Mouse (Mus musculus) telencephalon, adult 2 months (tissue): ENCODE results near the gene Sdha.

Source experiments
- DNase-seq: peaks from one replicate; pipeline ENCODE4 v3.0.0-alpha.2; 2011; ENCODE audit warnings: low read depth, low spot score

Gene Sdha

DNA sequence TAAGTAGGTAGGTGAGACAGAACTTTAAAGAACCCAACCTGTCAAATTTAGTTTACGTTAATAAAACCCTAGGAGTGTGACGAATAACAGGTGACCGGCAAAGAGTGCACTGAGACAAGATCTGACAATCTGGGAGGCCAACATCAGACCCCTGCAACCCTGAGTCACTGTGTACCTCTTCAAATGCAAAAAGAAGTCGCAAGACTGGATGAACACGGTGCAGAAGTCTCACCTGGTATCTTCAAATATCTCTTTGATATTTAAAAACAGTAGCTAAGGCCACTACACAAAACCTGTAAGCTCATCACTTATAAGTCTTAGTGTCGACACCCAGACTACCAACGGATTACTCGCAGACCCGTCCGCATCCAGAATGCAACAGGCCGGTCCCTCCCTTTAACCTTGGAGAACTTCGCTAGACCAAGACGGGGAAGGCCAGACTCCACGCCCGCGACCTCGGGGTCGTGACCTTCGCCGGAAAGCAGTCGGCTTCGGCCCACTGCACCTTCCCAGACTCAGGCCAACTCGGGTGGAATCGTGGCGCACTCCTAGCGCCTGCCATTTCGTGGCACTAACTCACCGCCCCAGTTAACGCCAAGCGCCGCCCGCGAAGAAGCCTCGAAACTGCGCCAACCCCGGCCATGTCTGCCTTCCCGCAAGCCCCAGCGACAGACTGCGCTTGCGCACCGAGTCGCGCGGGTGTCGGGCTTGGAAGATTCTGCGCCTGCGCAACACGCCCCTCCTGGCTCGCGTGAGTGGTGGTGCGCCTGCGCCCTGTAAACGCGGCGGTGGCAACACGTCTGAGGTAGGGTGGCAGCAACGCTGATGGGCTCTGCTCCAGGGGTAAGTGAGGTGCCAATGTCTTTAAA lies at the start of gene Sdha, which contains the start of gene Ccdc127:
Gene Sdha, minus strand, starts transcription at position 715 of the 869 bp plus-strand sequence.
Gene Ccdc127, plus strand, starts transcription at position 744 of the 869 bp plus-strand sequence.
- peak; percentile 90 for DNase-seq

DNA sequence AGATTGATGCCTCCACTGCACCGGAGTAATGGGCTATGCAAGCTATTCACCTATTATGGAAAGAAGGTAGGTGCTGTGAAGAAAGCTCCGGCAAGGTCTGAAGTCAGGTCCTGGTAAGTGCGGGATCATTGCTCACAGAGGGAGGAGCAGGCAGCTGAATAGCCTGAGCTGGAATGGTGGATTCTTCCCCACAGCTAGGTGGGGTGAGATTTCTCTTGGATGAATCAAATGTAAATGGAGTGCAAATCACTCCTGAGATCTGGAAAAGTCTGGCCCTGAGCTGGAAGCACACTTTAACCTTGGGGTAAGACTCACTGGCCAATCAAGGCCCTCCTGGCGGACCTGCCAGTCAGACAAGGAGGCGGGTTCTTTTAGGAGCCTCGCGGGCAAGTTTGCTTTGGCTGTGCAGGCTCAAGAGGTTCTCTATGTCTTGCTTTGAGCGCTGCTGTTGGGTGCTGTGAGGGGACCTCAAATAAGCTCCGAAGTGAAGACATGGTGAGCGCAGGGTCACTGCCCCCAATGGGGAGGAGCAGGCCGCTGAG lies 49.3 kb upstream of the Sdha start, which contains the start of gene Ftl1-ps1:
Gene Ftl1-ps1, plus strand, starts transcription at position 397 of the 542 bp plus-strand sequence.
- no peak for DNase-seq

DNA sequence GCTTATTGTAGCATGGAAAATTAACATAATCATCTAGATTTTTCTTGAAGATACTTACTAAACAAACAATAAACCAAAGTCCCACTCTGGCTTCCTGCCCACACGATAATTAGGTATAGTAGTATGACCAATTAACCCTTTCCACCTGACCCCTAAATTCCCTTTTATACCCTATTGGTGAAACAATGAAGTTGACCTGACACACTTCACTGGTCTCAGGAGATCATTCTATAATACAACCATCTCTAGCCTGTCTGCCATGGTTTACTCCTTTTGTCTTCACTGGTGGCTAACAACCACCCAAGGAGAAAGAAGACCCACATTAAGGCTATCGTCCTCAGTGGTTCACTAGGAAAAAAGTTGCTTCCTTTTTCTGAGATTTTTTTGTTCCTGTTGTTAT lies 41.1 kb upstream of the Sdha start:
- no peak for DNase-seq

- DNase-seq, result peak; percentile 88
These were observed 40.4 kb upstream of the Sdha start, which contains the start of gene Zfp72 for GRCm38 (mm10) chr13:74390371-74390990. Gene Zfp72, minus strand, starts transcription at chr13:74390836.

- no peak for DNase-seq
These were observed 39.6 kb upstream of the Sdha start for GRCm38 (mm10) chr13:74389730-74390129.

DNA sequence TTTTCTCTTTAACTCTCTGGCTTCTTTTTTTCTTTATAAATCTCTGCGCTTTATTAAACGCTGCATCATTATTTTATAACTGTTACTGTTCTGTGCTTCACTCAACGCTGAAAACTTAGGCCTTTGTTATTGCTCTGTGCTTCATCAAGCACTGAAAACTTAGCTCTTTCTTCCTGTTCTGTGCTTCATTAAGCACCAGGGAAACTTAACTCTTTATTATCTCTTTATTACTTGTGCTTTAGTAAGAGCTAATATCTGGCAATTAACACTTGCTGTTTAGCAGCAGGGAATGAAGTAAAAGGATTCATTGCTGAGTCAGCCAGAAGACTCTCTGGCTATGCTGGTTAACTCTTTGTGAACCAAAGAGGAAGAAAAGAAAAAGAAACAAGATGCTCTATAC lies 32.2 kb upstream of the Sdha start:
- no peak for DNase-seq

DNA sequence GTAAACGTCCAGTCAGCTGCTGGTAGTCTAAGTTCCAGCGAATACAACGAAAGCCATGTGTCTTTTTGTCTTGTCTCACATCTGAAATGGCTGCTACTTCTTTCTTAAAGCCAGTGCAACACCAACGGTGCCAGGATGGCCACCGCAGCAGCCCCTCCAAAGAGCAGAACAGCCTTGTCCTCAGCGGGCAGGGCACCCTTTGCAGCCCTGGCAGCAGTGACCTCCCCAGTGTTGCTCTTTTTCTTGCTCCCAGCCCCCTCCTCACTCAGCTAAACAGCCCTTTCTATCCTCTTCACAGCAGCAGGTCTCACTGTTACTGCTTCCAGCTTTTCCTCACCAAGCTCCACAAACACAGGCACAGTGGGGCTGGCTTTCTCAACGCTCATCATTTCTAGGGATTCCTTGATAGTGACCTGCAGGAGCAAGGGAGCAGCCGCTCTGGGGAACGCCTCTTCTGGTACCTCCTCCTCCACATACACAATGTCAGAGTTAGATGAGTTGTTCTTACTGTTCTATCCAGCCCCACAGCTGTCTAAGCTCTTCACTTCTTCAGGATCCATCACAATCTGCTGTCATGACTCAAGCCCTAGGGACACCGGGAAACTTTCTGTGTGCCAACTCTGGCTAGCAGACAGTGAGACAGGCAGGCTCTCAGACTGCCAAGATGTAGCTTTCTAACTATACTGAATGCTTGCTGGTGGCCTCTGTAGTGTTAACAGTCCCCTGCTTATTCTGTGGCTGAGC lies 31.6 kb upstream of the Sdha start:
- no peak for DNase-seq

DNA sequence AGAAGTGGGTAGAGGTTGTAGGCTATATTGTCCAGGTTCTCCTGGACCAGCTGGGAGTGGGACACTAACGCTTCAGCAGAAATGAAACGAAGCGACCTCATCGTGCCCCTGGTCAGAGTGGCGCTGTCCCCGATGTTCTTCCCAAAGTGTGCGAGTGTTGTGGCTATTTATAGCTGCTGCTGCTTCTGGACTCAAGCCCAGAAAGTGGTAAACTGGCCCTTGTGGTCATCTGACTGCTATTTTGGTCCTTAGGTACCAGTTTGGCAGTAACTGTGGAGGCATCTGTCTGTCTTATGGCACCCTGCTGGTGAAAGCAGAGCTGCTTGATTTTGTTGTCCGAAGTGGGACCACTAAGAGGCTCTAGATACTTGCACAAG lies 13.8 kb upstream of the Sdha start, which contains the start of gene Lrrc14b:
Gene Lrrc14b, minus strand, starts transcription at position 147 of the 377 bp plus-strand sequence.
- DNase-seq, result no peak

DNA sequence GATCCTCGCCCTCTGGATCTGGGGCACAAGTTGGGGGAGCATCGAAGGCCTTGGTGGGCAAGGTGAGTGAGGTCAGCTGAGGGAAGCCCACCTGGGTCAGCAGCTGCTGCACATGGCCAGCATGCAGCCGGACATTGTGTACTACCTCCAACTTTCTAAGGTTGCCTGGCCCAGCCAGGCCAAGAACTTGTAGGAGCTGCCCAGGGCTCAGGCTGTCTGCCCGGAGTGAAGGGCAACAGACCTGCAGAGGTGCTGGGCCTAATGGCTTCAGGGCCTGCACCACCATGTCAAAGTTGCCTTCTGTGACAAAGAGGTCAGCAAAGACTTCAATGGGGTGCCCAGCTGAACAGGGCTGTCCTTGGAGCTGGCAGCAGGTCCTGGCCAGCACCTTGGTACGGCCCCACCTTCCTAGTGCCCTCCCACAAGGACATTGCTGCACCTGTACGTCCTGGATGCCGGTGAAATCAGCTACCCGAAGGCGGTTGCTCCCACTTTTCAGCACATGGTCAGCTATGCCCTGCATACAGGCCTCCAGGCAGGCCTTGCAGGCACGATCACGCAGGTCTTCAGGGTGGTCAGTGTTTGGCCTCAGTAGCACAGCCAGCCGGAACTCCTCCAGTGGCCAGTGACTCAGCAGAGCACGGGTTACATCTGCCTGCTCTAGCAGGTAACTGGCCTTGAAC lies 13.2 kb upstream of the Sdha start:
- DNase-seq, result no peak

- DNase-seq, result no peak
These were observed 12.1 kb upstream of the Sdha start for GRCm38 (mm10) chr13:74362218-74362617.

DNA sequence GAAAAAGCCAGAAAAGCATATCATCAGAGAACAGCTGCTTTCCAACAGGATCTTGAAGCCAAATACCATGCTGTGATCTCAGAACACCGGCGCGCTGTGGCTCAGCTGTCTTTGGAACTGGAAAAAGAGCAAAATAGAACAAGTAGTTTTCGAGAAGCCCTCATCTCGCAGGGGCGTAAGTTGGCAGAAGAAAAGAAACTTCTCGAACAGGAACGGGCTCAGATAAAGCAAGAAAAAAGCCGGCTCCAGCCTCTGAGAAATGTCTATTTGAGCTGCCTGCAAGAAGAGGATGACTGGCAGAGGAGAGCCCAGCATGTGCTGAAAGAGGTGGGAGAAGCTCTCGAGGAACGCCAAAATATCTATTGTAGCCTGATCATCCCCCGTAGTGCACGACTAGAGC lies 6.4 kb upstream of the Sdha start:
- peak; percentile 15 for DNase-seq

- no peak for DNase-seq
These were observed 391 bp upstream of the Sdha start for GRCm38 (mm10) chr13:74350435-74350906.

DNA sequence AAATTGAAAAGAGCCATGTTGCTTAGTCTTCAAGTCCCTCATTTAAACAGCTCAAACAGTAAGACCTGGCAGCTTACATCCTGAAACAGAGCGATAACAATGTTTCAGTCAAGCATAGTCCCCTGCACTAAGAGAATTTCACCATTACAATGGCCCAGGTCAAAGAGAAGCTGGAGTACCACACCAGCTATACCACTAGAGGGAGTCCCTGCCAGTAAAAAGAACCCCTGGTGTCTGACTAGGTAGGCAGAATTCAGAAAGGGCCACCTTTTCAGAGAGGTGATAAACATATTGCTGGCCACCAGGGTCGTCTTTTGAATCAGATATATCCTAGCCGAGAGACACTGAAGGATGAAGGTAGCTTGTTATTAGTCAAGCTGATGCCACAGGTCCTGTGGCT lies 9.0 kb downstream of the Sdha start:
- DNase-seq, result no peak

- no peak for DNase-seq
These were observed 20.8 kb downstream of the Sdha start for GRCm38 (mm10) chr13:74329321-74329720.

GRCm38 (mm10) chr13:74317170-74317849 lies 32.8 kb downstream of the Sdha start, which contains the start of gene Pdcd6:
Gene Pdcd6, minus strand, starts transcription at chr13:74317580.
- DNase-seq, result peak; percentile 93

DNA sequence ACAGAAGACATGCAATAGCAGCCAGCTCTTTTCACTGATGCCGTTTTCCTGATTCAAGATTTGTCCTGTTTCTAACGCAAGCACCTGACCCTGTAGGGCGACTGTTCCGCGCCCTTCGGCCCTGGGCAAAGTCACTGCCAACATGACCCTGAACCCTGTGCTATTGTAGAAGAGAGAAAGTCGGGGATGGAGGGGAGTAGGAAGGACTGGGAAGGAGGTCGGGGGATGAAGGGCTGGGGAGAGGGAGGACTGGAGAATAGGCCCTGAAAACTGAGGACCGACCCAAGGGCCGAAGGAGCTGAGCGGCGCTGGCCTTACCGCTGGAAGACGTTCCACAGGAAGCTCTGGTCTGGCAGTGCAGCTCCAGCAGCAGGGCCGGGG lies 33.3 kb downstream of the Sdha start:
- peak; percentile 15 for DNase-seq

DNA sequence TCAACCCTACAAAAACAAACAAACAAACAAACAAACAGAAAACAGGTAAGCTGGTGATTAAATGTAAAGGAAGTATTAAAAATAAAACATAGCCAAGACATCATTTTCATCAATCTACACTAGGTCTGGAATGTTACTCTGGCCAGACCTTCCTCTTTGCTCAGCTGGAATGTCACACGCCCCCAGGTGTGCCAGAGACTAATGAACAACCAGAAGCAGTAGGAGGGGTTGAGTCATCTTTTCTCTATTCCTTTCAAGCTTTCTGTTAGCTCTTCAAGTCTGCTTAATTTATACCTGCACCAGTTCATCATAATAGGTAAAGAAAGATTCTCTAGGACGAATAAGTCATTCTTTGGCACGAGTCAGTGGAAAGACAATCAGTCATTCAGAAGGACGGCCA lies 33.7 kb downstream of the Sdha start:
- no peak for DNase-seq

- DNase-seq, result no peak
These were observed 35.5 kb downstream of the Sdha start for GRCm38 (mm10) chr13:74314616-74315015.

- no peak for DNase-seq
These were observed 44.3 kb downstream of the Sdha start for GRCm38 (mm10) chr13:74305780-74306179.

GRCm38 (mm10) chr13:74305380-74305779 lies 44.7 kb downstream of the Sdha start:
- DNase-seq, result no peak
